Mouse (Mus musculus): ENCODE measurements at regions not wholly inside any gene's neighbourhood (a gene's known extent, or its start where the extent isn't known, plus 50 kb on each side); places are given as distances from the start of the nearest gene placed in this dataset.

GRCm38 (mm10) chr3:35481841-35482240, 272.1 kb upstream of the Atp11b start:
- no peak for TF ChIP-seq CTCF (IDR thresholded peaks at IDR 0.05; ENCODE audit: insufficient read depth, low read depth, low read length)
- no peak for TF ChIP-seq POLR2A (IDR thresholded peaks at IDR 0.05; ENCODE audit: insufficient read depth, low read depth, low read length)
